Mouse (Mus musculus) right cerebral cortex, postnatal 25 days (tissue): ENCODE data around the gene Nxpe3.

ENCODE experiments used
- DNase-seq: peaks from one replicate; pipeline ENCODE4 v3.0.0; 2022

Gene Nxpe3

GRCm38 (mm10) chr16:55894893-55895650 lies at the start of gene Nxpe3:
Gene Nxpe3, minus strand, starts transcription at chr16:55895285.
- peak; percentile 91 for DNase-seq

DNA sequence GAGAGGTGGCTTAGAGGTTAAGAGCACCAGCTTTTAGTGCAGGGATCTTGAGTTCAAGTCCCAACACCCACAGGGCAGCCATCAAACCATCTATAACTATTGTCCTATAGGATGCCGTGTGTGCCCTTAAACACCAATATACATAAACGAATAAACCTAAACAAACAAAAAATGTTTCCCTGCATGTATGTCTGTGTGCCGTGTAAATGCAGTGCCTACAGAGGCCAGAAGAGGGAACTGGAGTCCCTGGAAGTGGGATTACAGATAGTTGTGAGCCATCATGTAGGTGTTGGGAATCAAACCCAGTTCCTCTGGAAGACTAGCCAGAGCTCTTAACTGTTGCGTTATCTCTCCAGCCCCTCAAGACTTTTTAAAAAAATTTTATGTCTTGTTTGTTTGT lies 45.7 kb upstream of the Nxpe3 start:
- DNase-seq, result no peak

DNA sequence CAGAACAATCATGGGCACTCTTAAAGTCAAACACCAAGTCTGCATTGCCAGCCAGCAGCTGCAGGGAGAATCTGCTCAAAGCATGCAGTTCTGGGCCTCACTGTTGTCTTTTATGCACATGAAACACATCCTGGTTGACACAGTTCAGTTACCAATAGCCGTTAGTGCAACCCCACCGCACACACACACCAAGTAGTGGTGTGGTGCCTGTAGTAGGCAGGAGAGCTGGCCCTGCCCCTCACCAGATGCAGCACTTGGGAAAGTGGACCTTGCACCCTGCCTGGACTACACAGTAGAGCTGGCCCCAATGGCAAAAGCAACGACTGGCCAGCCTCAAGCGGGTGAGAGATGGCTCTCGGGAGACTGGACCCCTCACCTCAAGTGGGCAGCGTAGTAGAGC lies 44.6 kb upstream of the Nxpe3 start:
- no peak for DNase-seq

- DNase-seq, result no peak
Measured at GRCm38 (mm10) chr16:55938761-55939160, 43.7 kb upstream of the Nxpe3 start.

- peak; percentile 93 for DNase-seq
Measured at GRCm38 (mm10) chr16:55934453-55935037, 39.5 kb upstream of the Nxpe3 start, which contains the start of gene Cep97. Gene Cep97, minus strand, starts transcription at chr16:55934855.

DNA sequence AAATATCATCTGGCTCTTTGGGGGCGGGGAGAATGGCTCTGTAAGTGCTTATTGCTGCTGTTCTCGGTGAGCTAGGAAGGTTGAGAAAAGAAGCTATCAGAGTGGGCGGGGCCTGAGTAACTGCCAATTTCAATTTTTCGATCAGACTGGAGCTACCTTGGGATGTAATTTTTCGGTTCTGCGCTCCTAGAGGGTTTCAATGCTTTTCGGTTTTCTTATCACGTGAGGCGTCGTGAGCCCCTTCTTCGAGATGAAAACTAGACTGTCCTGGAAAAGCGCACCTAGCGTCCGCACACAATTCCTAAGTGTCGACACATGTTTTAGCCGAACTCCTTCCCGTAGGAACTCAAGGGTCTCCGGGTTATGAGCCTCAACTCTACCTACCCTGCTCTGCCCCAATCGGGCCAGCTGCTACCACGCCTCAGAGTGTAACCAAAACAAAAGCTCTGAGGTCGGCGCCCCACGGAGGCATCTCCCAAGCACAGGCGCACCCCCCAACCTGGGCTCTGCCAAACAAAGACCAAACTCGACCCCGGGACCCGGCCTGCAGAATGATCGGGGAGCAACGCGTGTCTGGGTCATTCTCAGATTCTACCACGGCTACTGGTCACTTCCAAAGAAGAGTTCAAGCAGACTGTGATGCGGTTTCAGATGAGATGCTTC lies 38.7 kb upstream of the Nxpe3 start:
- peak; percentile 29 for DNase-seq

- no peak for DNase-seq
Measured at GRCm38 (mm10) chr16:55924010-55924409, 28.9 kb upstream of the Nxpe3 start.

GRCm38 (mm10) chr16:55922079-55922478 lies 27.0 kb upstream of the Nxpe3 start:
- no peak for DNase-seq

DNA sequence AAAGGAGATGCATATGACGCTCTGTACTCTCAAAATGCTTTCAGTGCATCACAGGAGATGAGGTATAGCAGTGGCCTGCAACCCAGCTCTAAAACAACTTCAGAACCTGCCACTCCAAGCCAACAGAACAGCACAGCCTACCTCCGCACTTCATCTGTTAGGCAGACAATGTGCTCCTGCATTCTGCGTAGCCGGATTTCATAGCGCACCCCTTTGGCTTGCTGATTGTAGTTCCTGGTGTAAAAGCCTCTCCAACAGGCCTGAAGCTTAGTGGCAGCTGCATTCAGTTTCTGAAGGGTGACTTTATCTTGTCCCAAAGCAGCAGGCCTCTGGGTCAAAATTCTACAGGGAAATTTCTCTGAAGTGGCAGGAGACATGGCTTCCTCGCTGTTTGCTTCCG lies 19.6 kb upstream of the Nxpe3 start:
- DNase-seq, result no peak

DNA sequence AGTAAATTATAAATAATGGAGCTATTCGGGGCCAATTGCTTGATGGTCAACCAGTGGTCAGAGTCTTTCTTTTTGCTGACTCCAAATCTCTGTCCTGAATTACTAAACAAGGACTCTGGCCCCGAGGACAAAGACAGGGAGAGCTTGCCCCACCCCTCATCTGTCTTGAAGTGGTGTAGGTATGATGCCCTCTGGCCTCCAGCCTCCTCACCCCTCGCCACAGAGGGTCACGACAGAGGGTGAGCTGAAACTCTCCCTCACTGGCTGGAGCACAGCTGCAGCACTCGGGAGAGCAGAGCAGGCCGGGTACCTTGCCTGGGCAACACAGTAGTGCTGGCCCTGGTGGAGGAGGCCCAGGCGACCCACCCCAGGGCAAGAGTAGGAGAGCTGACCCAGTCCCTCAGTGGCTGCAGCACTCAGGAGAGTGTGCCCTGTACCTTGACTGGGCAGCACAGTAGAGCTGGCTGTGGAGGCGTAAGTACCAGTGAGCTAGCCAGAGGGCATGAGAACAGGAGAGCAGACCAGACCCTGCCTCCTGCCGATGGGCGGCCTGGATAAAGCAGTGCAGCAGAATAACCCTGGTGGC lies 15.2 kb upstream of the Nxpe3 start:
- no peak for DNase-seq

GRCm38 (mm10) chr16:55906928-55907679 lies 12.0 kb upstream of the Nxpe3 start:
- DNase-seq, result no peak

GRCm38 (mm10) chr16:55905370-55905769 lies 10.3 kb upstream of the Nxpe3 start:
- no peak for DNase-seq

GRCm38 (mm10) chr16:55901839-55902756 lies 7.0 kb upstream of the Nxpe3 start:
- DNase-seq, result no peak

DNA sequence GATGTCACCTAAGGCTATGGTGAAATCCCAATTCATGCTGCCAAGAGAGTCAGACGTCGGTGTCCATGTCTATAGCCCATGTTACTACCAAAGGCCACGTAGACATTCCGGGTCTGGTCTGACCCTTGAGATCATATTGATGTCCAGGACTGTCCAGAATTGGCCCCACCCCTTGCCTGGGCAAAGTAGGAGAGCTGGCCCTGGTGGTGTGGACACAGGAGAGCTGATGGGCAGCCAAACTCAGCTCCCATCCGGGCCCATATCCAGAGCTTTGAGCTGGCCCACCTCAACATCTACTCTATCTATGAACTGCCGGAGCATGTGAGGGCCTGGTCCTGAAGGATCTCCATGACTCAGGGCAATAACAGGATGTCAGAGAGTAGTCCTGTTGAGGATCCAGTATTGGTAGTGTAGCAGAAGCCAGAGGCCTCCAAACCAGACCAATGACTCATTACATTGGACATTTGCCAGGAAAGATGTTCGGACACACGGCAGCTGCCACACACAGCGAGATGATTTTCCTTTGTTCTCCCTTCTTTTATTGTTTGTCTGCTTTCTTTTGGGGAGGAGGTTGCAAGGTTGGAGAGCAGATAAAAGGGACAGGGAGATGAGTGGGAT lies 3.4 kb upstream of the Nxpe3 start:
- no peak for DNase-seq

DNA sequence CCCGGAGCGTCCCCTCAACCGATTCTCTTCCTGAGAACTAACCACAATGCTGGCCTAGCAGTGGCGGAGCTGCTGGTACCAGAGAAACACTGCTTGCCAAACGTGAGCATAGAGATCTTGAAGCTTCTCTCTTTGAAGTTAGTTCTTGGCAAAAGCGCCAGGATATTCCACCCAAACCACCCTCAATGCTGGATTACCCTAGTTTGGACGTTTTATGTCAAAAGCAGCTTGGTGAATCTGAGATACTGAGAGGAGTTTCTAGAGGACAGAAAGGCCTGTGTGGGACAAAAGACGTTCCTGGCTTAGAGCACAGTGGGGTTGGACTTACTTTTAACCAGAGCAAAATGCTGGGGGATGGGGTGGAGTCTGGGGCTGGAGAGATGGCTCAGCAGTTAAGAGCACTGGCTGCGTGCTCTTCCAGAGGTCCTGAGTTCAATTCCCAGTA lies 588 bp upstream of the Nxpe3 start:
- DNase-seq, result no peak

DNA sequence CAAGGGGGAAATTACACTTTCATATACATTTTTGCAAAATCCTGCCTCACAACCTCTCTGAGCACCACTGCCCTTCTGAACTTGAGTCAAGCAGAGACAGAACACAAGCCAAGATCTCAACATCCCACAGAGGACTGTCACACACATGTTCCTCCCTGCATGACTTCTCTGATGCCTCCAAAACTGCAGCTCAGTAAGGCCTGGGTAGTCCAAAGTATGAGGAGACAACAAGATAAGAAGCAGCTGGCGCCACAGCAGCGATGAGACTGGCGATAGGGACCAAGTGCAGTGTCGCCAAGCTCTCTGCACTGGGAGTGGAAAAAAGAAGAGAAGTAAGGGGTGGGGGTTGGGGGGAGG lies 571 bp downstream of the Nxpe3 start:
- no peak for DNase-seq

DNA sequence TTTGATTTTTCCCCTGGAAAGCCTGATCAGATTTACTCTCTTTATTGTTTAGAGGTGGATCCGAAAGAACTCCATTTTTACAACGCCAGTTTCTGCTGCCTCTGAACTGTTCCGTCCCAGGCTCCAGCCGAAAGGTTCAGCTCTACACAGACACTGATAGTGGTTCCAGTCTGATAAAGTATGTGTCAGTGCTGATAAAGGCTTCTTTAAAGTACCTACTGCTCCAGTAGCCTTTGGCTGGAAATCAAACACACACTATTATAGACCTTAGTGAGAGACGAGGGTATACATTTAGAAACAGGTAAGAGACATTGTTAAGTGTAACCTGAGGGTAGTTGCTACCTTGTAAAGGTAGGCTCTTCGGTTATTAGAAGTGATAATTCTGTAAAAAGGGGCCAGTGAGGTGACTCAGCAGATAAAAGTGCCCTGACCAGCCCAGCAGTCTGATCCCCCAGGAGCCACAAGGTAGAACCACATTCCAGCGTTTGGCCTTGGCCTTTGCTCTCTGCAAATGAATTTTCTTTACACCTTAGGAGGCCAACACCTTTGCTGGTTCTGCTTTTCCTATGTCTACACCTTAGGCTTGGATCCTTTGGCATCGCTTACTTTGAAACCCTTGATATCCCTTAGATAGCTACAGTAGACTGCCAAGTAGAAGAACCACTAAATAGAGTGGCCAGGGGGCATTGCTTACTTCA lies 1.5 kb downstream of the Nxpe3 start:
- DNase-seq, result no peak

GRCm38 (mm10) chr16:55892484-55892883 lies 2.6 kb downstream of the Nxpe3 start:
- no peak for DNase-seq

DNA sequence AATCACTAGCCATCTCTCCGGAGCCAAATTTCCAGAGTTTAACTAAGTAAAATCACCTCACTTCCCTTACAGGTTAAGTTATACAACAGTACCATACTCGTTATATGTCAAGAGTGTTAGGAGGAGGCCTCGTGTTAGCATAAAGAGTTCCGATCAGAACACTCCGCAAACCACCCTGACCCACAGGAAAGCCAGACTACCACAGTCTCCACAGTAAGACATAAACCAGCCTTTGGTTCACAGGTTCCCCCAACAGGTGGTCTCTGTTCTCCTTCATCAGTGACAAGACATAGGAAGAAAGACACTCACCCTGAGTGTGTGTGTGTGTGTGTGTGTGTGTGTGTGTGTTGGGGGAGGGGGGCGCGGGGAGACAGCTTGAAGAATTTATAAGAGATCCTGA lies 3.7 kb downstream of the Nxpe3 start:
- DNase-seq, result no peak

DNA sequence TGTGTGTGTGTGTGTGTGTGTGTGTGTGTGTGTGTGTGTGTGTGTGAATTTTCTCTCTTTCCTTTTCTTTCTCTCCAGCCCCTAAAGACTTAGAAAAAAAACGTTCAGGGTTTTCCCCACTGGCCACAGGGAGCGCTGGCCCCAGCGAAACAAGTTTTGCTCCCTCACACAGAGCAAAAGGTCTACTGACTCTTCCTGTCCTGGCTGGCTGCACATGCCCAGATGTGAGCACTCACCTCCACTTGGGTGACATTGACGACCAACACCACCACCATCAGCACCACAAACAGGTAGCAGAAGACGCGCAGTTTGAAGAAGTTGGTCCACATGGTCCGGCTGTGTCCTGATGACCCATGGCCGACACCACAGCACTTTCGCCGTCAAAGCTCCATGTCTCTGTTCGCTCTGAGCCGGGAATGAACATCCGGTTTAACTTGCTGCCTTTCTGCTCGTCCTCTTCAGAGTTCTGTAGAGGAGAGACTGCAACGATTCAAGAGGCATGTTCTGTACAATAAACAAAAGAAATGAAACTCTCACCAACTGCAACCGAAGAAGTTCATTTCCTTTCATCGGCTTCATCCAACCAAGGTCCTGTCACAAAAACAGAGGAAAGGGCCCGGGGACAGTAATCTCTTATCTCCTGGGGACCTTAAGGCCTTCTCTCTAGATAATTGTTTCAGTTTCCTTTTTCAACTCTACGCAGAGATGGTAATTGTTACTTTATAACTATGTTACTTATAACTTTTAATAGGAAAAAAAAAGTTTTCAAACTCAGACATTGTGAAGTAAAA lies 4.5 kb downstream of the Nxpe3 start:
- no peak for DNase-seq
